Mouse (Mus musculus): ENCODE data around the gene Spata5.

The Spata5 gene

DNA sequence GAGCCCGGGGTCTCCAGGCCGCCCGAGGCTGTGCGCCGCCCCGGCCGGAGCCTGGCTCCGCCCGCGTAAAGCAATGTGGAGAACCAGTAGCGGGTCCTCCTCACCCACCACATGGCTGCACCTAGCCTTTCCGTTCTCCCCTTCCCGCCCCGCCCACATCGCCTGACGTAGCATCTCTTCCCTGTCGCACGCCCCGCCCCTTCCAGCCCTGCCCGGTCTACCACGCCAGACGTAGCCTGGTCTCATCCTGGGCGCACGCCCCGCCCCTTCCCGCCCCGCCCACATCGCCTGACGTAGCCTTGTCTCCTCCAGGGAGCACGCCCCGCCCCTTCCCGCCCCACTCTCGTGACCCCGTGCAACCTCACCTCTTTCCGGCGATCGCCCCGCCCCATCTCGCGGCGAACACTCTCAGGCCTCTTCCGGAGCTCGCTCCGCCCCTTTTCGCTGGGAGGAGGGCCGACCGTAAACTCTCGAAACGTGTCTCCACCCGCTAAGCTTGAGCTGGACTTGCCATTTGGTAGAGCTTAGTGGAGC lies at the start of gene Spata5:
Gene Spata5 (plus strand): TSS at position 439 of the 534 bp plus-strand sequence.
- in situ Hi-C loops (cut with MboI; ENCODE audit: low pct_unique_long_range_greater_than_20kb in 1 of 2, low sequenced_read_pairs in 2 of 2, unreplicated experiment in 1 of 2), result loop anchor here in 1 of 2 experiments (10.0 kb wide), 1 partner anchor 85 kb away; no protein-coding TSS in a partner anchor

DNA sequence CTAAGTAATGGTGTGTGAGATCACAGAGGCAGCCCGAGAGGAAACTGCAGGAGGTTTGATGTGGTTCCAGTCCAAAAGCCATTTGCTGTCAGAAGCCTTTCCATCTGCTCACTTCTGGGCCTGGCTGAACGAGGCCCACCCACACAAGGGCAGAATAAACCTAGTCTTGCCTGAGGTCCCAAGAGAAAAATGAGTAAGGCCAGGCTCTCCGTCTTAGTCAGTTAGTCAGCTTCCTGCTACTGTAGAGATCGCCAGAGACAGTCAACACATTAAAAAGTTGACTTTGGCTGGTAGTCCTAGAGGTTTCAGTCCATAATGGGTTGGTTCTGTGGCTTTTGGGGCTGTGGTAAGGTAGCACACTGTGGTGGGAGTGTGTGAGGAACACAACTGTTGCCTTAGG lies 49.3 kb upstream of the Spata5 start:
- in situ Hi-C loops (cut with MboI; ENCODE audit: low pct_unique_long_range_greater_than_20kb in 1 of 2, low sequenced_read_pairs in 2 of 2, unreplicated experiment in 1 of 2), result no loop called here

DNA sequence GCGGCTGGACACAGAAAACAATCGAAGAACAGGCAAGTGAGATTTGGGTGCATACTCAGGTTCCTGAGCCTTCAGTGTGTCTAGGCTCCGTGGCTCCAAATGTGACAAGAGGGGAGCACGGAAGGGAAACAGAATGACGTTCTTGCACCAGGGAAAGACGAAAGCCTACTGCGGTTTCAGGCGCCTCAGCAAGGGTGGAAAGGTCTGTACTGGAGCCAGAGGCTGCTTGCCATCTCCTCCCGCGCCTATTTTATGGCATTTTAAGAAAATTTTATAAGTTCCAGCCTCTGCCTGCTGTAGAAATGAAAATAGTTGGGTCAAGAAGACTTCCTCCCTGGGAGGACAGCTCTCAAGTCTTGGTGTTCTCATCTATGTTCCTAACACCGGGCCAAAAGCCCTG lies 46.0 kb upstream of the Spata5 start:
- in situ Hi-C loops (cut with MboI; ENCODE audit: low pct_unique_long_range_greater_than_20kb in 1 of 2, low sequenced_read_pairs in 2 of 2, unreplicated experiment in 1 of 2), result no loop called here

DNA sequence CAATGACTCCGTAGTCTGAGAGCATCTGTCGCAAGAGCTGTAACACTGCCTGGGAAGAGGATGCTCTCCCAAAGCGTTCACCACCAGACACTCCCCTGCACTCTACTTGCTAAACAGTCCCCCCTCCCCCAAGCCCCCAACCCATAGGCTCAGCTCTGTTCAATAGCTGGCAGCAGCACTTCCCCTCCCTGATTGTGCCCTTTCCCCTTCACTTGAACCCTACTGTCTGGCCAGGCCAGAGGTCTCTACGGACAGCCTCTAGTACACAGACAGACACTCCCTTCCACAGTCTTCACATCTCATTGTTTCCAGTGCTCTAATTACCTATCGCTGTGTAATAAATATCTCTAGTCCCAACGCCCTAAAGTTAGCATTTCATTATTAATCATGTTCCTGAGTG lies 41.8 kb upstream of the Spata5 start:
- in situ Hi-C loops (cut with MboI; ENCODE audit: low pct_unique_long_range_greater_than_20kb in 1 of 2, low sequenced_read_pairs in 2 of 2, unreplicated experiment in 1 of 2), result no loop called here

DNA sequence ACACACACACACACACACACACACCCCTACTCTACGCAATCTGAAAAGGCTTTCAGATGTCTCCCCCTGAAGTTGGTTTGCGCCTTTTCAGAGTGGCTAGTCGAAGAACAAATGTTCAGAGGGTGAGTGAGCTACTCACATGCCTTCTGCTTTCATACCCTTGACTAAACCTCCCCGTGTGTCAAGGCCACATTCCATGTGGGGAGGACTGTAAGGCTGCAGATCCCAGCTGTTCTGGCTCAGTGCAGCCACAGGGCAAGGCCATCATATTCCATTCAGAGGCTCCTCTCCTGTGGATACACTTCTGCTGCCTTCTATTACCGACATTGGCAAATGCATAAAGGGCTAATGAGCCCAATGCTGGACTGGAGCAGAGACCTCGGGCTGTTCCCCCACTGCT lies 41.3 kb upstream of the Spata5 start:
- in situ Hi-C loops (cut with MboI; ENCODE audit: low pct_unique_long_range_greater_than_20kb in 1 of 2, low sequenced_read_pairs in 2 of 2, unreplicated experiment in 1 of 2), result no loop called here

GRCm38 (mm10) chr3:37379201-37379600 lies 40.5 kb upstream of the Spata5 start:
- in situ Hi-C loops (cut with MboI; ENCODE audit: low pct_unique_long_range_greater_than_20kb in 1 of 2, low sequenced_read_pairs in 2 of 2, unreplicated experiment in 1 of 2), result no loop called here

- in situ Hi-C loops (cut with MboI; ENCODE audit: low pct_unique_long_range_greater_than_20kb in 1 of 2, low sequenced_read_pairs in 2 of 2, unreplicated experiment in 1 of 2), result no loop called here
Observed at GRCm38 (mm10) chr3:37379930-37380881, 39.5 kb upstream of the Spata5 start.

GRCm38 (mm10) chr3:37381457-37381856 lies 38.2 kb upstream of the Spata5 start:
- in situ Hi-C loops (cut with MboI; ENCODE audit: low pct_unique_long_range_greater_than_20kb in 1 of 2, low sequenced_read_pairs in 2 of 2, unreplicated experiment in 1 of 2), result no loop called here

GRCm38 (mm10) chr3:37383096-37383765 lies 36.5 kb upstream of the Spata5 start:
- in situ Hi-C loops (cut with MboI; ENCODE audit: low pct_unique_long_range_greater_than_20kb in 1 of 2, low sequenced_read_pairs in 2 of 2, unreplicated experiment in 1 of 2), result no loop called here

- in situ Hi-C loops (cut with MboI; ENCODE audit: low pct_unique_long_range_greater_than_20kb in 1 of 2, low sequenced_read_pairs in 2 of 2, unreplicated experiment in 1 of 2), result no loop called here
Observed at GRCm38 (mm10) chr3:37387310-37387709, 32.4 kb upstream of the Spata5 start.

DNA sequence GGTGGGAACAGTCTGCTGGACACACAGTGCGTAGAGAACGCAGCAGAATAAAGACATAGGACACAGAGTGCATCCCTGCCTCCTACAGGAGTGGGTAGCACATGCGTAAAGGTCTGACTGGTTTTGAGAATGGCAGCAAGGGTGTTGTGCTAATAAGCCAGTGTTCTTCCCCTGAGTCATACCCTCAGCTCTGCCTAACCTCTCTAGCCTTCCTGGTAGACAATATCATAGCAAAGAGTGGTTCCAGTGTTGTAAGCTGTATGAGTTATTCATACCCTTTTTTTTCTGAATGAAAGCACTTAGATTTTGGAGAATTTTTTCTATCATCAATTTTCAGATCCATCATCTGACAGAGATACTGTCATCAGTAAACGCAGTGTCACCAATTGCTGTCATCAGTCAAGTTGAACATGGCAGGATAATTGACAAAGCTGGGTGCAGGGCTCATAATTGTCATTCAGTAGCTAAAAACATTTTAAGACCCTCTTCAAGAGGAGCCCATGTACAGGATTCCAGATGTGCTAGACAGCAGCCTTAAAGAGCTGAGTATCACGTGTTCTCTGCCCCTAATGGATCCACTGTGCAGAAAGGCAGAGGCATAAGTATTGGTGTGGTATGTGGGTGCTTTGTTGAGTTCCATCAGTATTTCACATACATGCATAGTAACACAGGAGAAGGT lies 22.6 kb upstream of the Spata5 start:
- in situ Hi-C loops (cut with MboI; ENCODE audit: low pct_unique_long_range_greater_than_20kb in 1 of 2, low sequenced_read_pairs in 2 of 2, unreplicated experiment in 1 of 2), result no loop called here

GRCm38 (mm10) chr3:37397646-37398045 lies 22.1 kb upstream of the Spata5 start:
- in situ Hi-C loops (cut with MboI; ENCODE audit: low pct_unique_long_range_greater_than_20kb in 1 of 2, low sequenced_read_pairs in 2 of 2, unreplicated experiment in 1 of 2), result no loop called here

GRCm38 (mm10) chr3:37398661-37399395 lies 20.9 kb upstream of the Spata5 start:
- in situ Hi-C loops (cut with MboI; ENCODE audit: low pct_unique_long_range_greater_than_20kb in 1 of 2, low sequenced_read_pairs in 2 of 2, unreplicated experiment in 1 of 2), result no loop called here

- in situ Hi-C loops (cut with MboI; ENCODE audit: low pct_unique_long_range_greater_than_20kb in 1 of 2, low sequenced_read_pairs in 2 of 2, unreplicated experiment in 1 of 2), result no loop called here
Observed at GRCm38 (mm10) chr3:37401729-37402610, 17.7 kb upstream of the Spata5 start.

DNA sequence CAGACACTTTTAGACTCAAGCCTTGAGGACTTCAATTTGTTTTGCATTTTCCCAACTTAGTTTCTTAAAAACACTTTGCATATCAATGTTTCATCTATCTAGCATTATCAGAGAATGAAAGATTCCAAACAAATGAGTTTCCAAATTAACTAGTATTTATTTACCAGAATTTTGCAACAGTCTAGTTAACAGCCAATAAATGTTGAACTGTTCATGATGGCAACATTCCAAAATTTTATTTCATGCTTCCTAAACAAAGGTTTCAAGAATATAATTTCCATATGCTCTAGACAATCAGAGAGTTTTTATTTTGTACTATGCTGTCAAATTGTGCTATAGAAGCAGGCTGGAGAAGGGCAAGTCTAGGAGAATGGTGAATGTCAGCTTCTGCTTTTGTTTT lies 12.1 kb upstream of the Spata5 start:
- in situ Hi-C loops (cut with MboI; ENCODE audit: low pct_unique_long_range_greater_than_20kb in 1 of 2, low sequenced_read_pairs in 2 of 2, unreplicated experiment in 1 of 2), result no loop called here

GRCm38 (mm10) chr3:37413446-37413845 lies 6.2 kb upstream of the Spata5 start:
- in situ Hi-C loops (cut with MboI; ENCODE audit: low pct_unique_long_range_greater_than_20kb in 1 of 2, low sequenced_read_pairs in 2 of 2, unreplicated experiment in 1 of 2), result loop anchor here (5.0 to 10.0 kb wide), 2 partner anchors 76 to 79 kb away; no protein-coding TSS in a partner anchor

DNA sequence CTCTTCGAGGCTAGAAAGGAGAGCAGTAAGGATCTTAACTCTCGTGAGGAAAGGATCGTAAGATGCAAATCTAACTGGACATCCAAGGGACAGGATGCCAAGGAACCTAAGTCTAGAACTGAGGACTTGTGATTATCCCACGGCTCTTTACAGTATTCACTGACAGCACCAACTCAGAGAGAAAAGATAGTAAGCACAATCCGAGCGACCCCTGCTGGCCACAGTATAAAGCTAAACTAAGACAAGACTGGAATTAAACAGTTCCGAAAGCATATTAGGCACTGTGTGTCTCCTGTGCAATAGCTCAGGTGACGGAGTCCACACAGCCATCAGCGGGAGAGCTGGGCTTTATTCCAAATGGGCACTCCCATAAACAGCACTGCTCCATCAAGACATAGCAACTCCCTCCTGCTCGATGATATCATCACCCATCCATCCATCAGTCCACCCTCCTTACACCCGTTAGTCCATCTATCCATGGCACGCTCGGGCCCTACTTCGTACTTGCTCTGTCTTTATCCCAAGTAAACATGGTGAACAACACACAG lies 5.2 kb upstream of the Spata5 start:
- in situ Hi-C loops (cut with MboI; ENCODE audit: low pct_unique_long_range_greater_than_20kb in 1 of 2, low sequenced_read_pairs in 2 of 2, unreplicated experiment in 1 of 2), result loop anchor here (5.0 to 10.0 kb wide), 2 partner anchors 77 to 80 kb away; no protein-coding TSS in a partner anchor
